Mouse (Mus musculus) c-Kit-positive CD71-positive TER-119-positive erythroid progenitor cells, embryonic 14.5 days (primary cell): ENCODE data around the gene Mllt11.

Source experiments
- DNase-seq: peaks from one replicate; pipeline ENCODE4 v3.0.0-alpha.2; 2013; ENCODE audit warnings: low spot score

Gene Mllt11

GRCm38 (mm10) chr3:95246465-95247231 lies 14.7 kb upstream of the Mllt11 start:
- DNase-seq, result peak; percentile 24

- DNase-seq, result no peak
These were observed 11.1 kb upstream of the Mllt11 start for GRCm38 (mm10) chr3:95243086-95243485.

GRCm38 (mm10) chr3:95241498-95241897 lies 9.5 kb upstream of the Mllt11 start, which contains the start of gene Gm128:
TSS of gene Gm128 (minus strand) at chr3:95241598.
- DNase-seq, result no peak

- no peak for DNase-seq
These were observed 8.9 kb upstream of the Mllt11 start for GRCm38 (mm10) chr3:95240900-95241299.

GRCm38 (mm10) chr3:95239971-95240370 lies 8.0 kb upstream of the Mllt11 start:
- no peak for DNase-seq

GRCm38 (mm10) chr3:95239022-95239421 lies 7.1 kb upstream of the Mllt11 start:
- DNase-seq, result no peak

- DNase-seq, result no peak
These were observed 5.6 kb upstream of the Mllt11 start for GRCm38 (mm10) chr3:95237541-95238099.

- DNase-seq, result no peak
These were observed 3.7 kb upstream of the Mllt11 start for GRCm38 (mm10) chr3:95235386-95236301.

GRCm38 (mm10) chr3:95233303-95233980 lies 1.5 kb upstream of the Mllt11 start:
- DNase-seq, result no peak

- no peak for DNase-seq
These were observed 800 bp upstream of the Mllt11 start for GRCm38 (mm10) chr3:95232771-95233170.

- peak; percentile 42 for DNase-seq
These were observed 1.3 kb downstream of the Mllt11 start for GRCm38 (mm10) chr3:95230495-95231297.

- peak; percentile 32 for DNase-seq
These were observed 2.0 kb downstream of the Mllt11 start for GRCm38 (mm10) chr3:95229781-95230494.

GRCm38 (mm10) chr3:95228894-95229780 lies 2.8 kb downstream of the Mllt11 start:
- peak; percentile 38 for DNase-seq

- DNase-seq, result peak; percentile 76
These were observed 3.6 kb downstream of the Mllt11 start, which contains the start of gene Cdc42se1 for GRCm38 (mm10) chr3:95228148-95228893. TSS of gene Cdc42se1 (plus strand) at chr3:95228732.

GRCm38 (mm10) chr3:95227214-95227613 lies 4.8 kb downstream of the Mllt11 start:
- no peak for DNase-seq

GRCm38 (mm10) chr3:95224295-95224694 lies 7.7 kb downstream of the Mllt11 start:
- DNase-seq, result no peak

- no peak for DNase-seq
These were observed 8.9 kb downstream of the Mllt11 start for GRCm38 (mm10) chr3:95223041-95223440.

- DNase-seq, result peak; percentile 60
These were observed 13.4 kb downstream of the Mllt11 start for GRCm38 (mm10) chr3:95218466-95219137.
